Mouse (Mus musculus) embryo, embryonic 11.5 days (tissue): Measurements from ENCODE around the gene Sbno2.

ENCODE experiments used
- DNase-seq: peaks from one replicate; pipeline ENCODE4 v3.0.0-alpha.2; 2012; ENCODE audit warnings: low read depth, low spot score

Sbno2 gene

DNA sequence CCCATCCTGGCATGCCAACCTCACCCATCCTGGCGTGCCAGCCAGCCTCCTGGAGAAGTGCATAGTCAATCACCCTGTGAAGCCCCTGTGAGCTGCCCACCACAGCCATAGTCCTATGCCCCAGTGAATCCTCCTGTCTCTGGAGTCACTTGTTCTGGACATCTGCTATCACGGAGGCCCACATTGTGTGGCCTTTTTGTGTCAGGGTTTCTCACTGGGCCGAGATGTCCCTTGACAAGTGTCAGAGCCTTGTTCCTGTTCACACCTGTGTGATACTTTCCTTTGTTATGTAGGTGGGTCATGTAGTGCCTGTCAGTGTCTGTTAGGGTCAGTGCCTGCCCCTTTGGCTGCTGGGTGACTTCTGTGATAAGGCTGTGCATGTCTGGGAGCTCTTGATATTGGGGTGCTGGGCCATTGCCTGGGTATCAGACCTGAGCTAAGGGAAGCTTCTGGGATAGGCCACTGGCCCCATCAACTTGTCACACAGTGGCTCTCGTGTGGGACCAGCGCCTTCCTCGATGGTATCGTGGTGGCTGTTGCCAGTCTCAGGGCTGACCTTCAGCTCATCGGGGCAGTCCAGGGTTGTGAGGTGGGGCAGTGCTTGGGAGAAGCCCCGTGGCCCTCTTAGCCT lies 18.7 kb upstream of the Sbno2 start:
- DNase-seq = no peak

DNA sequence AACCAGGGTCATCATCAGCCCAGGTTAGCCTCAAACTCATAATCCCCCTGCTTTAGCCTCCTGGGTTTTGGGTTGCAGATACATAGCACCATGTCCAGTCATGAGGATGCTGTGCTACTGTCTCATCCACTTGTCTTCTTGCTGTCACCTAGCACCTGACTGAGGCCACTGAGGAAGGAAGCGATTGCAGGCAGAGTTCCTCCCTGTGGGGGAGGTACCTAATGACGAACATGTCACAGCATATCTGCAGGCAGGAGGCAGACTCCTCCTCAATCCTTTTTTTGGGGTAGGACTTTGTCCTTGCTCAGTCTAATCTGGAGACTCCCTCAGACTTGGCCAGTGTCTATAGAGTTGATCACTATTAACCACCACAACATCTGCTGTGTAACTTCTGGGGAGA lies 16.3 kb upstream of the Sbno2 start:
- DNase-seq = no peak

DNA sequence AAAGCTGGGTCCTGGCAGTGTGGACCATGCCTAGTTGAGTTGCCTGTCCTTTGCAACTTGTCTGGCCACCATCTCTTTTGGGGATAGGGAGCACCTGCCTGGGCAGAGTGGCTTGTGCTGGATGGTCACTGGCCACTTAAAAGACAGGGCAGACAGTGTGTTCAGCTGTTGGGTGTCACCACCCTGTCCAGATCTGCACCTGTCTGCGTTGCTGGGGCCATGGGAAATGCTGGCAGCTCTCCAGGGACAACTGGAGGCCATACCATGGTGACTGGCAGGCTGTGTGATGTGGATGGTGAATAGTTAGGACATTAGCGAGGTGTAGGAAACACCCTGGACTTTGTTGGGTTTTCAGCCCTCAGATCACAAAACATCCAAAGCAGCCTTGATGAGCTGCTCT lies 14.8 kb upstream of the Sbno2 start:
- DNase-seq = no peak

DNA sequence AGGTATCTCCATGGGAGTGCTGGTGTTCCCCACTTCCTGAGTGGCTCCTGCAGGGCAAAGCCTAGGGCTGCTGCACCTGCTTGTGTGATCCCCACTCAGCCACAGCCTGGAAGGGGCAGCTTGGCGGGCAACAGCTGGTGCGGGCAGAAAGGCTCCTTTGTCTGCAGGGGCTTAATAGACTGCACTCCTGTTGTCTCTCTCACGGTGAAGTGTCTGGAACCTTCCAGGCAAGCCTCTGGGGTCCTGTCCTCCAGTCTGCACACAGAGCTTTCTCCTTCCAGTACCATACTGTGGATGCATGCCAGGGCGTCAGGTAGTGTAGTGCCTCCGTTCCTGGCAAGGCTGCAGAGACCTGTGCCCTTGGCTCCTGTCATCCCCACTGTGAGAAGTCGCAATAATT lies 13.2 kb upstream of the Sbno2 start:
- DNase-seq = no peak

DNA sequence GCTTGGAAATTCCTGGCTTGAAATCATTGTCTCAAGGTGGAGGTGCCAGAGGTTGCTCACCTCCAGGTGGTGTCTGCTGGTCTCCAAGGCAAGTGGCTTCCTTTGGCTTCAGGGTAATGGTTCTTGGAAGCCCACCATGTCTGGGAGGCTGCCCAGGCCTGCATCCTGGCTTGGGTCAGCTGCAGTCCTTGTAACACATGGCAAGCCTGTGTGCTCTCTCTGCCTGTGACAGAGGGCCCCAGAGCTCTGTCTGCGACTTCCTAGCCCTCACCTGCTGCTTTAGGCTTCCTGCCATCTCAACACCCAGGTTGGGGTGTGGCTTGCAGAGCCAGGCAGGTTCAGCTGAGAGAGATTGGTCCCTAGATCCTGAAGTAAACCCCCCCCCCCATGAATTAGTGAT lies 12.4 kb upstream of the Sbno2 start:
- DNase-seq = no peak

DNA sequence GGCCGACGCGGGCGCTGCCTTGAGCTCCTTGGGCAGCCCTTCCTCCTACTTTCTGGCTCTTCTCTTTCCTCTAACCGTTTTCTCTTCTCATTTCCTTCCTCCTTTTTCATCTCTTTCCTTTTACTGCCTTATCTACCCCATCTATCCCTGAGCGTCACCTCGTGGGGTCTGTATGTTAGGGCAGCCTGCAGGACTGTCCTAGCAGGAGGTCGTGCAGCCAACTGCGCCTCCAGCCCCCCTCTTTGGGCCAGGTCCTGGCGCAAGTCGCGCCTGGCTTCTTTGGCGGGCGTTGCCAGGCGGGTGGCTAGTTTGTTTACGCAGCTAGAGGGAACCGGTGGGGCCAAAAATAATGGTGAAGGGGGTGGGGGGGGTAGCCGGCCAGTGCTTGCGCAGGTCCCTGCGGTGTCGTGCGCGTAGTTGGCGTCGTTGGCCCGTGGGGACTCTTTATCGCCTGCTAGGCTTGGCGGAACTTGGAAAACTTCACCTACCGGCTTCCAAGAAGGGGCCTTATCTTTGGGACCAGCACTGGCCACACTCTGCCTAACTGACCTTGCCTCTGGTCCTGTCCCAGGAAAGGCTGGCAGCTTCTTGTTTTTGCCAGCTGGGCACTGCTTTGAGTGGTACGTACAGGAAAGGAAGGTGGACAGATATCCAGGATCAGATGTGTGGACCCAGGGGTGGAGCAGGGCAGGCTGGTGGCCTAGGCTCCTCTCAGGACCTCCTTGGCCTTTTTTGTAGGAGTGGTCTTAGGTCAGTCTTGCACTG lies 11.7 kb upstream of the Sbno2 start:
- no peak for DNase-seq

DNA sequence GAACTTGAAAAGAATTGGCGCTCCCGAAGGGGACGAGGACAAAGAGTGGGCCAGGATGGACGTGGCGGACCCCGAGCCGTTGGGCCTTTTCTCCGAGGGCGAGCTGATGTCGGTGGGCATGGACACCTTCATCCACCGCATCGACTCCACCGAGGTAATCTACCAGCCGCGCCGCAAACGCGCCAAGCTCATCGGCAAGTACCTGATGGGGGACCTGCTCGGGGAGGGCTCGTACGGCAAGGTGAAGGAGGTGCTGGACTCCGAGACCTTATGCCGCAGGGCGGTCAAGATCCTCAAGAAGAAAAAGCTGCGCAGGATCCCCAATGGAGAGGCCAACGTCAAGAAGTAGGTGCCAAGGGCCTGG lies 11.2 kb upstream of the Sbno2 start:
- no peak for DNase-seq

DNA sequence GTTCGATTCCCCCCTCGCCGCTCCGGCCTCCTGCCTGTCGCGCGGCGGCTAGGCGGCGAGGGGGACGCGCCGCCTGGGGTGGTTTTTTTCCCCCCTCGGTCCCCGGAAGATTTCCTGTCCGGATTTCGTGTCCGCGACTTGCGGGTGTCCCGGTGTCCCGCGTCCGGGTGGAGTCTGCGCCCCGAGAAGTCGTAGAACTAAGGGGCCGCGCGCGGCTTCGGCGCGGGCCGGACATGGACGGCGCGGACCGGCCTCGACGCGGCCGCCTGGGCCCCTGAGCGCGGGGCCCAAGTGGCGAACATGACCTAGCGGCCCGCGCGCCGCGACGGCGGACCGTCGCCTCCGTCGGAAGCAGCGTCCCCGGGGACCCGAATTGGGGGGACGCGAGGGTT lies 10.6 kb upstream of the Sbno2 start:
- no peak for DNase-seq

DNA sequence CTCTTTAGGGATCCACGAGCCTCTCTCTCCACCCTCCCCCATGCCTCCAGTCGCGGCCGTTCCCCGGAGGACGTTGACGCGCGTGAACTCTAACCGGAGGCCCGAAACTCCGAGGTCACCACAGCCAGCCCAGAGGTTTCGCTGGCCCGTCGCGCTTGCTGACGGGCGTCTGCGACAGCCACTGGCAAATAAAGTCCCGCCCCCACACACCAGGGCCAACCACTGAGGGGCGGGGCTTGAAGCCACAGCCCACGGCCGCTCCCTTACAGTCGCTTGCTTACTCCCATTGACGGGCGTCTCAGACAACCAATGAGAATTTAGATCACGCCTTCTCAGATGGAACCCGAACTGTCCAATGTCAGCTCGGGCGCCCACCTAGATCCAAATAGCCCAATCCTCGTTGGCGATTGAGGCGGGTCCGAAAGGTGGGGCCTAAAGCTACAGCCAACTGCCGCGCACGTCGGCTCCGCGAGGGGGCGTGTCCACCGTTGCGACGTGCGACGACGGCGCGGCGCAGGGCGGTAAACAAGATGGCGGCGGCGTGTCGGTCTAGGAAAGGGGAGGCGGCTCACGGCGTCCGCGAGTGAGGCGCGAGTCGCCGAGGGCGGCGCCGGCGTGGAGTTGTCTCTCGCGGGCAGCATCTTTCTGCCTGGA lies 10.0 kb upstream of the Sbno2 start, which contains the start of gene Stk11:
TSS of gene Stk11 (plus strand) at position 514 of the 654 bp plus-strand sequence.
- peak; percentile 100 for DNase-seq

DNA sequence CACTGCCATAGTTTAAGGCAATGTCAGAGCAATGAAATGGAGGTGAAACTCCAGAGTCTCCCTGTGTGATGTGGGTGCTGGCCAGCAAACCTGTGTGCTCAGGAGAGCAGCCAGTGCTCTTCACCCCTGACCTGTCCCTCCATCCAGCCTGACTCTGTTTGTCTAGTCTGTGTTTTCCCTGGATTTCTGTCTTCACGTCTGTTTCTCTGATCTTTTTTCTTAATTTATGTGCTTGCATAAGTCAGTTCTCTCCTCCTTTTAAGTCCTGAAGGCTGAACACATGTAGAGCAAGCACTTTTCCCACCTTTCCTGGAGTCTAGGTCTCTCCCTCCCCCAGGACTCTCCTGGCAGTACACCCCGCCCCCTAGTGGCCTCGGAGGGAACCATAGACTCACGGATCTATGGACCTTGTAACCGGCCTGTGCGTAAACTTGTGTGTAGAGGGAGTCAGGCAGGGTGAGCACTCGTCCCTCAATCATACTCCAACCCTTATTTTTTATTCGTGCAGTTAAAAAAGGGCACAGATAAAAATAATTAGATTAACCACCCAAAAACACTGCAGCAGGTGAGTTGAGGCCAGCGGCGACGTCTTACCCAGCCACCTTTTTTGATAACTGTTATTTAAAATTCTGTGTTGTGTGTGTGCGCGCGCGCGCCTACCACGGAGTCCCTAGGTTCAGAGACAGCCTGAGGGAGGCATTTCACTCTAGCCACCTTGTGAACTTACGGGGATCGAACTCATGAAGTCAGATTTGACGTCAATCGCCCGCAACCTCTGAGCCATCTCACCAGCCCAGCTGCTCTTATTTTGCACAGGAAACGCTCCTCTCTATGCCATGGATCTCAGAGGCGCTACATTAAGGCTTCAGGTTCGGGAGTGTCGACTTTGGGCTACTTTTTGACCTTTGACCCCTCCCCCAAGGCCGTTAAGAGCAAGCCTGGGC lies 9.2 kb upstream of the Sbno2 start:
- DNase-seq = peak; percentile 89

DNA sequence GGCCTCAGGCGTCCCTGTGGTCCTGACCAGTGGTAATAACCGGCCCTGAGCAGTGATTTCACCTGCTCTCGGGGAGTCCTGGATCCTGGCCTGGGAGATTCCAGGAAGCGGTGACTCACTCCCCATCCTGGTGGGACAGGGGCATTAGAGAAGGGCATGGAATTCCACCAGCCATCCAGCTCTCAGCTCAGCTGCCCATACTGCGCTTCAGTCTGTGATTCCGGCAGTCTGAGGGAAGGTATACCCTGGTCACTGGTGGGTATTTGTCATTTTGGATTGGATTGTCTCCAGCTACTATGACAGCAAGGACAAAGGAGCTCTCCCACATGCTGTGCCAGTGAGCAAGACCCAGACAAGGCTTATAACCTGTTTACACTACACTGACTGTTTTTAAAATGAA lies 2.3 kb upstream of the Sbno2 start:
- DNase-seq = no peak

DNA sequence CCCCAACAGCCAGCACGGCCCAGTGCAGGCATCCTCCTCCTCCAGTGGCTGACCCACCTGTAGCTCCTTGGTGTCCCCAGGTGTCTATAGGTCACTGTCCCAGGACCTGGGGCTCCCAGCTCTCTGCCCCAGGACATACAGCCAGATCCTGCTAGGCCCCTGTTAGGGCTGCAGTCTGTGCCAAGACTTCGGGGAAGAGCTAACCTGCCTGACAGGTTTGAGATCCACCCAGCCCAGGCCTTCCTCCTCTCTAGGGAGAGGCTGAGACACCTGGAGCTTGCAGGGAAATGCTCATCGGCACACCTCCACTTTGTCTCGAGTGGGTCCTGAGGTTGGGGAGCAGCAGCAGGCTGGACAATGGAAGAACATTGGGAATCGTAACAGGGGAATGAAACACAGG lies 555 bp upstream of the Sbno2 start:
- no peak for DNase-seq

DNA sequence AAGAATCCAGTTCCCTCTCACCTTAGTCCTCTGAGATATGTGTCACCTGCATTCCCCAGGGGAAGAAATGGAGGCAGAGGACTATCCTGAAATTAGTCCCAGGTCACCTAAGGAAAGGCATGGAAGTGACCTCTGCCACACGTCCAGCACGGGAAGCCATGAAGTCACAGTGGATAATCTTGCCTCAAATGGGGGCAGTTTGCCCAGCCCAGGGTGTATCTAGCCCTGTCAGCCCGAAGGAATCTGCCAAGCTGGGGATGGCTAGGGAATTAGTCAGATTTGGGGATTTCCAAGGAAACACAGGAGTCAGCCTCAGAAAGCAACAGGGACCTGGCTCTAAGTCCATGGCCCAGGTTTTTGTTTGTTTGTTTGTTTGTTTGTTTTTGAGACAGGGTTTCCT lies 1.2 kb downstream of the Sbno2 start:
- DNase-seq = no peak

DNA sequence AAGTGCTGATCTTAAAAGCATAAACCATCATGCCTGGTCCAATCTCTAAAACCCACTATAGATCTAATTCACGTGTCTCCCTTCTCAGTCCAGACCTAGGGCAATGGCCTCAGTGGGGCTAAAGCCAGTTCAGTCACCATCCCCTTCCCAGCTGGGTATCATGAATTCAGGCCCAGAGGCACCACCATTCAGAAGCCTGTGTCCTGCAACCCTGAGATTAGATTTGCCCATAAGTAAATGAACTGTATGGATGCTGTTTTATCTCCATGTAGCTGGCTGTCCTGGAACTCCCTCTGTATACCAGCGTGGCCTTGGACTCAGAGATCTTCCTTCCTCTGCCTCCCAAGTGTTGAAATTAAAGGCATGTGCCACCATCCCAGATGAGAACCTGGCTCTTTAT lies 2.3 kb downstream of the Sbno2 start:
- no peak for DNase-seq

DNA sequence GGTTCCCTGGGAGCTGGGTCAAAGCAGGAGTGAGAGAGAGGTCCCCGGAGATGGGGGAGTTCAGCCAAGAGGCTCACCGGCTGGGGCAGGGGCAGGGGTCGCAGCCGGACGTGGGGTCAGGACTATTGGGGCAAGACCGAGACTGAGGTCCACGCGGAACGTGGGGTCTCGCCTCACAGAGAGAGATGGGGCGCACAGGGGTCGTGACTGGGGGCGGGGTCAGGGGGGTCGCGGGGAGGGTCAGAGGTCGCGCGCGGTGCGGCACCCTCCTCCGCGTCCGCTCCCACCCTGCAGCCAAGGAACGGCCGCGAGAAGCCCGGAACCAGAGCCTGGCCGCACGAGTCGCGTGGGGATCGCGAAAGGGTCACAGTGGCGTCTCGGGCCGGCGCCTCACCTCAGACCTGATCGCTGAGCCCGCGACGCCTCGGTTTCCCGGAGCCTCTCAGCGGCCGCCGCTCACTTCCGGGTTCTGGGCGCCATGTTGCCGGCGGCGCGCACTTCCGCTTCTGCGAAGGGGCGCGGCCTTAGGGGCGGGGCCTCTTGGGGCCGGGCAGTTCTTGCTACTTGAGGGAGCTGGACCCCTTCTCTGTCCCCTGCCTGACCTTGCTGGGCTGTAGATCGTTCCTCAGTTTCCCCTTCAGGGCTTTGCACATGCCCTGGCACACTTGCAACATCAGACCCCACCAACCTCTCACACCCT lies 3.0 kb downstream of the Sbno2 start:
- DNase-seq = peak; percentile 76

DNA sequence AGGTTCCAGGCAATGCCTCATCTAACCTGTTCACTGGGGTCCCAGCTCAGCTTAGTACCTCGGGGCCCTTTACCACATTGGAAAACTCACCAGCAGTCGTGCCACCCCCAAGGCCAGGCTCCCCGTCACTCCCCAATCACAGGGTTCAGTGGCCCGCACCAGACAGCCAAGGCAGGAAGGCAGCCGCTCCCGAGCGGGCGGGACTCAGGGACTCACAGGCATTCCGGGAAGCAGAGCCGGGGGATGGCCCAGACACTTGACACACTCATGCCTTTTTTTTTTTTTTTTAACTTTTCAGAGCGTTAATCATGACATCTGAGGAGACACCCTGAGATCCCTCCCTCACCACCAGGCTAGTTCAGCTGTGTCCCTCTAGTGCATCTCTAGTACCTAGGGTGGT lies 4.4 kb downstream of the Sbno2 start:
- DNase-seq = no peak

DNA sequence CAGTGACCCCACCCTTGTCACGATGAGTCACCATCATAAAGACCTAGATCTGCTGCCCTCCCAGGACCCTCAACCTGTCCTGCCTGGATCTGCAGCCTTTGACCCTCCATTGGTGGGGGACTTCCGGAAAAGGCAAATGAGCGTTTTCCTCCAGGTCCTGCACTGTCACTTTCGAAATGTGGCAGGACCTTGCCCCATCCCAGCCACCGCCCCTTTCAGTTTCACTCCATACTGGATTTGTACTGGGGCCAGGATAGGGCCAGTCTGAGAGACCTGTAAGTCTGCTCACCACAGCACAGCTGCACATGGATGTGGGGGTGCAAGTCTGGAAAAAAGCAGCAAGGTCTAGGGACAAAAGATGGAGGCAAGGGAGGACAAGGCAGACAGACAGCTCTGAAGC lies 6.7 kb downstream of the Sbno2 start:
- no peak for DNase-seq

DNA sequence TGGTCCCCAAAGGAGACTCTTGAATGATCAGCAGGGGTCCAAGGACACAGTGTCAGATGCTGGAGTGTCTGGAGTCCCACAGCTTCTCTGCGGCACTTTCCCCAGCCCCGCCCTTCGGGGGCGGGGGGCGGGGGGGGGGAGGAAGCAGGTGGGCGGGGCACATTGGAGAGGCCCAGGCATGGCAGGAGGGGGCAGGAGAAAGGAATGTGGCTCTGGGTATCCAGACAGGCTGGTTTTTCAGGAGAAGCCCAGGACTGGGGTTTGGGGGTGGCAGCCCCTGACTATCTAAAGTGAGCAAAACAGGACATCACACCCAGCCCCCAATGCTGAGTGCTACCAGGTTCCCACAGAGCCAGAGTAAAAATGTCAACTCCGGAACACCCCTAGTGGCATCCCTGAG lies 8.1 kb downstream of the Sbno2 start:
- DNase-seq = no peak

DNA sequence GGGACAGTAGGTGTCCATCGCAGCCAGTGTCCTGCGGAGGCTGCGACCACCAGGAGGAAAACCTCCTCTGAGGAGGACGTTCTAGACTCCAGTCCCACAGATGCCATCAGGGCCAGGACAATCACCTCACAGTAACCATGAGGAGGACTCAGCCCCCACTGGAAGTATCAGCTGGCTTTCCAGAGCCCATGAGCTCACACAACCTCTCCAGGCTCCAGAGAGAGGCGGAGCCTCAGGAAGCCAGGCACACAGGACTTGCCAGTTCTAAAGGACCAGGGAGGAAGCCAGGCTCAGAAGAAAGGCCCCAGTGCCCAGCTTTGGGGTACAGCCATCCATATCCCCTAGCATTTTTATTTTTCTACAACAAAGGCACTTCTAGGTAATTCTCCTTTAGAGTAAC lies 9.8 kb downstream of the Sbno2 start:
- DNase-seq = no peak

DNA sequence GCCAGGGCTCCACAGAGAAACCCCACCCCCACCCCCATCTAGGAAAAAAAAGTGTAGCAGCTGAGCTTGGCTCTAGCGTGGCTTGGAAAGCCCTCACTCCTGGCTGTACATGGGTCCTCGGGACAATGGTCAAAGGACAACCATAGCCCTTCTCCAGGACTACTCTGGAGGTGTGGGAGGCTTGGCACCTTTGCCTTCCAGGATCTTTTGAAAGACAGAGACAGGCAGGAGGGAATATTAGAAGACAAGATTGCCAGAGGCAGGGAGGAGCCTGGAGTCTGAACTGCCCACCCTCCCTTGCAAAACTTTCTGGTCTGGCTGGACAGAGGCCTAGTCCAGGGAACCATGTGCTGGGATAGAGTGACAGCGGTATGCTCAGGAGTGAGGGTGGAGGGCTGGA lies 10.7 kb downstream of the Sbno2 start:
- DNase-seq = no peak

DNA sequence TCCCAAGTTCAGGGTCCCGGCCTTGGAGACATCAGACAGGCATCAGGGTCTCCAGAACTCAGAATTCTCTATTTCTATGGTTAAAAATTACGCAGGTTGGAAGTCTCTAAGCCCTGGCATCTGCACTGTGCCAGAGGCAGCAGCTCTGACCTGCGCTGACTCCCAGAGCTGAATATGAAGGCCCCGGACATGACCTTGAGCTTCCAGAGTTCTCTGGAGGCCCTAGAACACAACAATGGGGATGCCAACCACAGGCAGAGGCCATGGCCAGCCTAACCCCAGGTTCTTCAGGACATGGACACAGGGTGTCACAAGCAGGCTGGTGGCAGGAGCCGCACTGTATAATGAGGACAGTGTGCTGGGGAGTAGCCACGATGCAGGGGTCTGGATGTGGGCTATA lies 11.3 kb downstream of the Sbno2 start:
- DNase-seq = no peak
